Mouse (Mus musculus): ENCODE measurements around the gene Ccdc141. TPM values are rescaled to one million over a fixed set of nuclear protein-coding genes. Genes with fewer than 3 reads are reported as not detected.

Gene Ccdc141
- polyA plus RNA-seq (2015; fragmentation: Nextera tagmentation; extraction: Ambion mirVana) = 7.7 and 11.2 TPM in 2 replicates

DNA sequence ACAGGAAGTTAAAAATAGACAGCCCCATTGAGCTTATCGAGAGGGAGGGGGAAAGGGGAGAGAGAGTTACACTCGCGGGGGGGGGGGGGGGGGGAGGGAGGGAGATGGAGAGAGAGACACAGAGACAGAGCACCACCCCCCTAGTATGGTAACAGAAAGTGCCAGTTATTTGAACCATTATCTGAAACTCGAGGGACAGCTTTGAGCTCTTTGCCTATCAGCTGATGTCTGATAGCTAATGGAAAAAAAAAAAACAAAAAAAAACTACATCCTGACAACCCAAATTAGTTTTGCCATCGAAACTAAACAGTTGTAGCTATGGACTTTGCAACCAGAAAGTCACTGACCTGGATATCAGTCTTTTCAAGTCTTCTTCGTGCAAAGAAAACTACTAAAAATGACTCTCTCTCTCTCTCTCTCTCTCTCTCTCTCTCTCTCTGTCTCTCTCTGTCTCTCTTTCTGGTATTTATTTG is at the start of gene Ccdc141:
Gene Ccdc141 (minus strand): TSS at position 4 of the 473 bp plus-strand sequence.
- Histone ChIP-seq H3K9me3 (no peaks in the 10 kb centered on the region), H3K9ac (peak within 1 kb of the TSS; percentile 32; the same call in 1 of the 2 replicates), H3K4me2 (peak within 1 kb of the TSS; percentile 60), H3K36me3 (no peaks in the 10 kb centered on the region), H3K27me3 (no peaks in the 10 kb centered on the region), H3K4me1 (replicated peaks) (peaks cover 45% of the 10 kb centered on the region), H3K4me3 (peak within 1 kb of the TSS; percentile 32), H3K27ac (replicated peaks) (peak within 1 kb of the TSS; percentile 30)
- 25% methylated on average over 4 of the region's 6 CpGs for WGBS
- no peak for ATAC-seq (ENCODE audit: low FRiP score, low read depth)

DNA sequence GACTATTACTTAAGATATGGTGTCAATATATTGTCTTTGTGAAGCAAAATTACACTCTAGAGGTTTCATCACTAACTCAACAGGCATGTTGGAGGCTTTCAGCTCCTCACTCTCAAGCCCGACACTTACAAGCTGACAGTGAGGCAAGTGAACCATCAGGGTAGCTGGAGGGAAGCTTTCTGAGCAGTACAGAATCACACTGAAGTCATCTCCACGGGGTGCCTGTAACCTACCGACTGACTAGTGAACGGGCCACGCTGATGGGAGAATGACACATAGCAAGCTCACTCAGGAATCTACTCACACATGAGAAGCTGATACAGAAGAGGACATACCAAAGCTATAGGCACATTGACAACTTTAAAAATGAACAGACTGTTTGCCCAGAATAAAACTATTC is 42.4 kb upstream of the Ccdc141 start:
- Histone ChIP-seq H3K4me2 (no peak overlapping the region), H3K4me1 (replicated peaks) (no peaks in the 10 kb centered on the region), H3K4me3 (no peak overlapping the region), H3K27me3 (no peaks in the 10 kb centered on the region), H3K9me3 (no peaks in the 10 kb centered on the region), H3K36me3 (peaks cover 28% of the 10 kb centered on the region), H3K9ac (no peak overlapping the region), H3K27ac (replicated peaks) (no peak overlapping the region)
- ATAC-seq (ENCODE audit: low FRiP score, low read depth) = no peak
- WGBS = 69% methylated on average over 5 of the region's 5 CpGs

DNA sequence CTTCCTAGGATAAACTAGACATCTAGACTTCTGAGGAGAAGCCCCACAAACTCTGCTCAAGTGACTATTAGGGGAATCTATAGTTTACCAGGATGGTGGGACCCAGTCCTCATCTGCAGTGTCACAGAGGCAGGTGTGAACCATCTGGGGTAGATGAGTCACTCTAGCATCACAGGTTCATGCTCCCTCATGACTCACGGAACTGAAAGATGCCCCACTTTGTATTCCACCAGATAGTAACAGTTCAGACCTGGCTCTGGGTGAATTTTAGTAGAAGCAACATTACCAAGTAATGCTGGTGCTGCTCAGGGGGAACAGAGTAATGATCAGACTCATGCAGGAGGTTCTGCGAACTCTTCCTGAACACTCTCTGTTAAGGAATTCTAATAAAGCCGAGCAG is 36.5 kb upstream of the Ccdc141 start:
- no peaks in the 10 kb centered on the region for H3K4me1 ChIP-seq (replicated peaks)
- H3K27me3 ChIP-seq = no peaks in the 10 kb centered on the region
- H3K36me3 ChIP-seq = peaks cover 23% of the 10 kb centered on the region; the same call in 1 of the 2 replicates
- no peak for ATAC-seq (ENCODE audit: low FRiP score, low read depth)
- no peaks in the 10 kb centered on the region for H3K9me3 ChIP-seq
- H3K9ac ChIP-seq = no peak overlapping the region
- H3K27ac ChIP-seq (replicated peaks) = no peak overlapping the region
- H3K4me3 ChIP-seq = no peak overlapping the region
- H3K4me2 ChIP-seq = no peak overlapping the region
- WGBS = 96% methylated on average over 3 of the region's 3 CpGs

DNA sequence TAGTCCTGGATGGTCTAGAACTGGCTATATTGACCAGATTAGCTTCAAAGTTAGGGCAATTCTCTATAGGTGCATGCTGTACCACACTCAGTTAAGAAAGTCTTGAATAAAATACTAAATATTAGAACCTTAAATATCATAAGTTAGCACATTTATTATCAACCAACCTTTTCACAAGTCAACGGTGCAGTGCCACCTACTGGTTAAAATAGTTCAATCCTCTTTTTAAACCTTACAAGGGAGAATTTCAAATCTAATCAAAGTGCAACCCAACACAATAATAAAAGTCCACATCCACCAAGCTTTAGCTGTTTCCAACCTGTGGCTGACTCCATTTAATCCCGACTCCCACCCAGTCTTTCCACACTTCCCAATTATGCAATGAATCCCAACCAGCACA is 33.5 kb upstream of the Ccdc141 start:
- H3K4me1 ChIP-seq (replicated peaks) = no peaks in the 10 kb centered on the region
- peaks cover 18% of the 10 kb centered on the region; the same call in 1 of the 2 replicates for H3K36me3 ChIP-seq
- H3K4me2 ChIP-seq = no peak overlapping the region
- no peak for ATAC-seq (ENCODE audit: low FRiP score, low read depth)
- no peak overlapping the region for H3K4me3 ChIP-seq
- H3K27ac ChIP-seq (replicated peaks) = no peak overlapping the region
- WGBS = 55% methylated on average over 2 of the region's 2 CpGs
- H3K9ac ChIP-seq = no peak overlapping the region
- H3K27me3 ChIP-seq = no peaks in the 10 kb centered on the region
- H3K9me3 ChIP-seq = no peaks in the 10 kb centered on the region

DNA sequence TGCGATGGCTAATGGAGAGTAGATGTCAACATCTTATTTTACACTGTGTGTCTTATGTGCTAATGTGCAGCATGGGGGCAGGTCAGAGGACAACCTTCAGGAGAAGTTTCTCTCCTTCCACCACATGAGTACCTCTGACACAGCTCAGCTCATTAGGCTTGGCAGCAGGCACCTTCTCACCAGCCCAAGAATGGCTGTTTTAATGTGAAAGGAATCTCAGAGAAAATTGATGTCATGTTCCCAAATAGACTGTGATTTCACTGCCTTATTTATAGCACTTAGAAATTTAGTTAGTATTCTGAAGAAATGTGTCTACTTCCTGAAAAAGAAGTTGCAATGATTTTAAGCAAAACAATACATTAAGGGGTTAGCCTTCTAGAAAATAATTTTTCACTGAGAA is 31.5 kb upstream of the Ccdc141 start:
- WGBS = 100% methylated on average over 1 of the region's 1 CpGs

DNA sequence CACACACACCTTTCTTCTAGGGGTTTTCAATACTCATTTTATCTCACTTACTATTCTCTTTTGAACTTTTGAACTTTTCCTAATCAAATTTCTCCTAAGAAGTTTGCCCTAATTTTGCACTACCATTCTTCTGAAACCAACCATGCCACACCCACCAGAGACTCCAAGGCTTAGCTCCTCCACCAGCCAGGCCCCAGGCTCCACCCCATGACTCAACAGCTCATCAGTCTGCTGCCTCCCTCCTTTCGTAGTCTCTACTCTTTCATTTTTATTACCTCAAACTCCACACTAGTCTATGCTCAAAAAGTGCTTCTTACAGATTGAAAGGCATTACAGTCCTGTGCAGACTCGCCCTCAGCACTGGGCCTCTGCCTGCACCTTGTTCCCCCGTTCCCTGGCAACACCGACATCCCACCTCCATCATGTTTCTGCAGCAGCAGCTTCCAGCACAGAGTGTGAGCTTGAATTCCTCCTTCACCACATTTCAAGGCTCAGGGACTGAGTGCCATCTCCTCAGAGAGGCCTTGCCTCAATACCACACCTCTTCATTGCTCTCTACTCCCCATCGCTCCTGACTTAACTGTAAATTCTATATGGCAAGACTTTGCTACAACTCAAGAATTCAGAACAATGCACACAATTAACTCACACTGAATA is 30.6 kb upstream of the Ccdc141 start:
- no peaks in the 10 kb centered on the region for H3K27me3 ChIP-seq

More for the DNA sequence above, 31.5 kb upstream of the Ccdc141 start:
- Histone ChIP-seq H3K36me3 (peaks cover 18% of the 10 kb centered on the region; the same call in 1 of the 2 replicates), H3K27me3 (no peaks in the 10 kb centered on the region), H3K4me3 (no peak overlapping the region), H3K4me2 (no peak overlapping the region), H3K9me3 (no peaks in the 10 kb centered on the region), H3K4me1 (replicated peaks) (no peaks in the 10 kb centered on the region), H3K27ac (replicated peaks) (no peak overlapping the region), H3K9ac (no peak overlapping the region)
- ATAC-seq (ENCODE audit: low FRiP score, low read depth) = no peak

DNA sequence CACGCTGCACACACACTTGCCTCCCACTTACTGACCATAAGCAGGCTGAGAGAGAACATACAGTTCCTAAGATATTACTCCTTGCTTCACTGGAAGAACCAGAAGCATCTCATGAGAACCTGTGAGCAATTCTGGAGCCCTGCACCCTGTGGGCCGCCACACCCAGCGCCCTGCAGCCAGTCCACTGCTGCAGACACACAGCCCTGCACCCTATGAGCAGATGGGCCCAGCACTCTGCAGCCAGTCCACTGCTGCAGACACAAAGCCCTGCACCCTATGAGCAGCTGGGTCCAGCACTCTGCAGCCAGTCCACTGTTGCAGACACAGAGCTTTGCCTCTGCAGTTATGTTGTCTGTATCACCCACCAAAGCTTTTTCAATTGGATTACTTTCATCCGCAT is 29.9 kb upstream of the Ccdc141 start:
- H3K4me3 ChIP-seq = no peak overlapping the region
- peaks cover 9% of the 10 kb centered on the region for H3K36me3 ChIP-seq
- H3K4me1 ChIP-seq (replicated peaks) = no peaks in the 10 kb centered on the region
- no peak overlapping the region for H3K27ac ChIP-seq (replicated peaks)
- 94% methylated on average over 4 of the region's 4 CpGs for WGBS
- peak; percentile 48; the same call in 1 of the 2 replicates for ATAC-seq (ENCODE audit: low FRiP score, low read depth)
- H3K27me3 ChIP-seq = no peaks in the 10 kb centered on the region
- no peaks in the 10 kb centered on the region for H3K9me3 ChIP-seq
- no peak overlapping the region for H3K4me2 ChIP-seq
- H3K9ac ChIP-seq = no peak overlapping the region

More for the DNA sequence above, 30.6 kb upstream of the Ccdc141 start:
- no peak overlapping the region for H3K27ac ChIP-seq (replicated peaks)
- H3K4me3 ChIP-seq = no peak overlapping the region
- no peak overlapping the region for H3K4me2 ChIP-seq
- H3K4me1 ChIP-seq (replicated peaks) = no peaks in the 10 kb centered on the region
- no peak overlapping the region for H3K9ac ChIP-seq
- WGBS = 87% methylated on average over 5 of the region's 5 CpGs
- no peak for ATAC-seq (ENCODE audit: low FRiP score, low read depth)
- H3K9me3 ChIP-seq = no peaks in the 10 kb centered on the region
- H3K36me3 ChIP-seq = peaks cover 15% of the 10 kb centered on the region; the same call in 1 of the 2 replicates

DNA sequence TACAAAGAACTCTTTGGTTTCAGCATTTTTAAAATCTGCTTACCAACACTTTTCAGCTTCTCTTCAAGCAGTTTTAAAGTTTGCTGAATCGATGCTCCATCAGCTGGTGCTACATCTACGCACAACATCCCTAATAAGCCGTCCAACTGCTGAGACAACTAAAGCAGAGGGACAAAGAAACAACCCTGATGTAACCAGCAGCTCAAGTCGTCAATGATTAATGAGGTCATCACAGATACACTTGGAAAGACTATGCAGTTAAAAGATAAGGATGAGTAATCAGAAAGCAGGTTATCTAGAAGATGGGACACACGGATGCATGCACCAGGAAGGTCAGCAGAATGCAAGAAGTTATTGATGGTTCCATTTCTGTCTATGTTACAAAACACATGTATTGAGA is 27.8 kb upstream of the Ccdc141 start:
- 77% methylated on average over 5 of the region's 5 CpGs for WGBS
- Histone ChIP-seq H3K36me3 (peaks cover 28% of the 10 kb centered on the region), H3K4me2 (no peak overlapping the region), H3K4me3 (no peak overlapping the region), H3K9me3 (no peaks in the 10 kb centered on the region), H3K27me3 (no peaks in the 10 kb centered on the region), H3K4me1 (replicated peaks) (no peaks in the 10 kb centered on the region), H3K27ac (replicated peaks) (no peak overlapping the region), H3K9ac (no peak overlapping the region)
- ATAC-seq (ENCODE audit: low FRiP score, low read depth) = no peak

DNA sequence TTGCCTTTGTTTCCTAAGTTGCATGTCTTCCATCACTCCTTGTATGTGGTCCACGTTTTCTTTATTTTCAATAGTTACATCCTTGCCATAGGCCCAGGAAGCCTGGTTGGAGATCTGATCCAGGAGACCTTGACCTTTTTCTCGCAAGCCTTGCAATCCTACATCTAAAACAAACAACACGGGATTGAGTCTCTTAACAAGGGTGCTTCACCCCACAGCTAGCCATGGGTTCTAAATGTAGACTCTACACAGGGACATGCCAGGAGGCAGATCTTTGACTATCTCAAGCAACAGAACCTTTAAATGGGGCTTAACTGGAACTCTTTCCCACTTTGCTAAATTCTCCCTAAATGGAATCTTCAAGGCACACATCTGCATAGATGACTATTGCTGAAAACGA is 26.4 kb upstream of the Ccdc141 start:
- no peak overlapping the region for H3K27ac ChIP-seq (replicated peaks)
- H3K4me3 ChIP-seq = no peak overlapping the region
- H3K9ac ChIP-seq = no peak overlapping the region
- H3K36me3 ChIP-seq = peaks cover 25% of the 10 kb centered on the region
- WGBS = 91% methylated on average over 4 of the region's 4 CpGs
- no peaks in the 10 kb centered on the region for H3K9me3 ChIP-seq
- no peaks in the 10 kb centered on the region for H3K4me1 ChIP-seq (replicated peaks)
- no peaks in the 10 kb centered on the region for H3K27me3 ChIP-seq
- ATAC-seq (ENCODE audit: low FRiP score, low read depth) = no peak
- H3K4me2 ChIP-seq = no peak overlapping the region

DNA sequence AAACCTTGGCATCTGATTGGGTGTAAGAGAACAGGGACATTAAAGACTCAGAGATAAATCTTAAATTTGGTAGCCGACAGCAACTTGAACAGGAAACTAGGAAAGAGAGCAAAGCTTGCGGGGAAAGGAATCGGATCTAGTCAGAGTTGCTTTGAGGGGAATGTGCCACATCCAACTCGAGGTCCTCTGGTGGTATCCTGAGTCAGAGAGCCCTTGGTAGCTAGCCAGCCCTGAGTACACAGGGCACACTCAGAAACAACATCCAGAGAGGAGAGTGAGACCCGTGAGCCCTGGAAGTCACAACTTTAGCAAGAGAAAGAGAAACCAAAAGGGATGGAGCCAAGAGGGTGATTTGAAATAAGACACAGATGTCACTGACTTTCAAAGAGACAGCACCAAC is 24.6 kb upstream of the Ccdc141 start:
- H3K4me3 ChIP-seq = no peak overlapping the region
- H3K9me3 ChIP-seq = no peaks in the 10 kb centered on the region
- WGBS = 96% methylated on average over 5 of the region's 5 CpGs
- no peaks in the 10 kb centered on the region for H3K4me1 ChIP-seq (replicated peaks)
- no peak for ATAC-seq (ENCODE audit: low FRiP score, low read depth)
- no peak overlapping the region for H3K27ac ChIP-seq (replicated peaks)
- H3K27me3 ChIP-seq = no peaks in the 10 kb centered on the region
- H3K4me2 ChIP-seq = no peak overlapping the region
- peaks cover 39% of the 10 kb centered on the region for H3K36me3 ChIP-seq
- H3K9ac ChIP-seq = no peak overlapping the region

DNA sequence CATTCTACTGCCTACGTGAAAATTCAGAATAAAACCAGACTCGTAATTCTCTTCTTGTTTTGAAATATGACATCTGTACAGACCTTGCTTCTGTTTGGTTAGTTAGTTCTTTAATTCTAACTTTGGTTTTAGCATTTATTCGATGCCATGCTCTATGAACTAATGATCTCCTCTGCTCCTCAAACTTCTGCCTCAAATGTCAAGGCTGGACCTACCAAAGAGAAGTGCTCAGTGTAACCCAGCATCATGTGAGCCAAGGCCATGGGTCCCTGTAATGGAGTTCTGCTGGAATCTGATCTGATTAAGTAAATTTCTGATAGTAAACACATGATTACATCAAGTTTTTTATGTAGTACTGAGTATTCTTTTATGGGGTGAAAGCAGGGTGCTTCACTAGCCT is 21.4 kb upstream of the Ccdc141 start:
- no peak overlapping the region for H3K9ac ChIP-seq
- H3K4me1 ChIP-seq (replicated peaks) = no peaks in the 10 kb centered on the region
- H3K4me3 ChIP-seq = no peak overlapping the region
- no peaks in the 10 kb centered on the region for H3K27me3 ChIP-seq
- H3K4me2 ChIP-seq = no peak overlapping the region
- H3K9me3 ChIP-seq = no peaks in the 10 kb centered on the region
- H3K27ac ChIP-seq (replicated peaks) = no peak overlapping the region
- peaks cover 53% of the 10 kb centered on the region for H3K36me3 ChIP-seq
- no peak for ATAC-seq (ENCODE audit: low FRiP score, low read depth)
- WGBS = 95% methylated on average over 3 of the region's 3 CpGs

DNA sequence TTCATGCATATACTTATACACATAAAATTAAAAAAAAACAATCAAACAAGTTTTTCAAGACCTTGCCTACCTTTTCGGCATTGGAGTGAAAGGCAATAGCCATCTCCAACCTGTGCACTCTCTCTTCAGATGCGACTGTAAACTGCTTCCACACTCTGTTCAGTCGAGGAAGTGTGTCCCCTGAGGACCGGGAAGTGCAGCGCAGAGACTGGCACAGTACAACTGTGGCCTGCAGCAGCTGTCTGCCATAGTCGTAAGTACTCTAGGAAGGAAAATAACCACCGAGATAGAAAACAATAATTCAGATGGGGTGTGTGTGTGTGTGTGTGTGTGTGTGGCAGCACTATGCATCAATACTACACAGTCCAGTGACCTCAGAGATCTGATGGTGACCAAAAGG is 20.5 kb upstream of the Ccdc141 start:
- Histone ChIP-seq H3K27me3 (no peaks in the 10 kb centered on the region), H3K9me3 (no peaks in the 10 kb centered on the region), H3K4me3 (no peak overlapping the region), H3K27ac (replicated peaks) (no peak overlapping the region), H3K36me3 (peaks cover 55% of the 10 kb centered on the region), H3K4me2 (no peak overlapping the region), H3K4me1 (replicated peaks) (no peaks in the 10 kb centered on the region), H3K9ac (no peak overlapping the region)
- 84% methylated on average over 7 of the region's 7 CpGs for WGBS
- no peak for ATAC-seq (ENCODE audit: low FRiP score, low read depth)

DNA sequence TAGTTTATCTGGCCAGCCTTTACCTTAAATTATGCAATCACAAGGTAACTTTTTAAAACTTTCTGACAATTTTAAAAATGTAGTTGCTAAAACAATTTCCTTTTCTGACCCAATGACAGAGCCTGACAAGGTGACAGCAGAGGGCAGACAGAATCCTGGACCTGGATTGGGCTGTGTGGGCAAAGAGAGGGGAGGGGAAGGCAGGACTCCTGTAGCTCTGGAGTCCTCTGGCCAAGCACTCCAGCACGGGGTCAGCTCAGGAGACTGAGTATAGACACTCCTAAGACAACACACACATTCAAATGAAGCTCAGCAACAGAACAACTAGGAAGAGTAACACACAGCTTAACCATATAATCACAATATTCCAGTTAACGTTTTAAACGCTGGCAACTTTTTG is 19.9 kb upstream of the Ccdc141 start:
- H3K4me2 ChIP-seq = no peak overlapping the region
- H3K9me3 ChIP-seq = no peaks in the 10 kb centered on the region
- no peaks in the 10 kb centered on the region for H3K4me1 ChIP-seq (replicated peaks)
- no peak overlapping the region for H3K9ac ChIP-seq
- ATAC-seq (ENCODE audit: low FRiP score, low read depth) = no peak
- H3K27ac ChIP-seq (replicated peaks) = no peak overlapping the region
- H3K4me3 ChIP-seq = no peak overlapping the region
- 92% methylated on average over 3 of the region's 3 CpGs for WGBS
- peaks cover 52% of the 10 kb centered on the region for H3K36me3 ChIP-seq
- H3K27me3 ChIP-seq = no peaks in the 10 kb centered on the region
